Mouse (Mus musculus) stomach, embryonic 16.5 days (tissue): Measurements from ENCODE around the gene Ankrd54. TPM values are rescaled to one million over a fixed set of nuclear protein-coding genes. Genes with fewer than 3 reads are reported as not detected.

ENCODE experiments used
- ATAC-seq: fragments of 200-750 bp; cut with Nextera tagmentation; 2 replicates; pipeline ENCODE4 v1.8.0; 2017; ENCODE audit warnings: moderate number of reproducible peaks, moderate TSS enrichment; ENCODE audit not compliant: insufficient read depth, low FRiP score
- H3K27ac ChIP-seq: fragments of 300-500 bp; sonication (generic); 2 replicates; pipeline ENCODE4 v1.5.1; 2014; ENCODE audit warnings: low read length
- H3K27me3 ChIP-seq: fragments of 300-500 bp; sonication (generic); 2 replicates; pipeline ENCODE4 v1.6.1; 2014; ENCODE audit warnings: low read length, control low read depth, mixed read lengths; ENCODE audit not compliant: control insufficient read depth, insufficient read depth
- H3K36me3 ChIP-seq: fragments of 300-500 bp; sonication (generic); 2 replicates; pipeline ENCODE4 v1.6.1; 2014; ENCODE audit warnings: low read length; ENCODE audit not compliant: control insufficient read depth, insufficient read depth
- H3K4me1 ChIP-seq: fragments of 300-500 bp; sonication (generic); 2 replicates; pipeline ENCODE4 v1.6.1; 2014; ENCODE audit warnings: low read length, control low read depth, mixed read lengths; ENCODE audit not compliant: control insufficient read depth, insufficient read depth
- H3K4me2 ChIP-seq: fragments of 300-500 bp; sonication (generic); 2 replicates; pipeline ENCODE4 v1.6.1; 2014; ENCODE audit warnings: low read depth, low read length, mixed read lengths
- H3K4me3 ChIP-seq: fragments of 300-500 bp; sonication (generic); replicated peaks from 2 replicates; pipeline ENCODE4 v1.5.1; 2014; ENCODE audit warnings: mild to moderate bottlenecking, low read length
- H3K9ac ChIP-seq: fragments of 300-500 bp; sonication (generic); 2 replicates; pipeline ENCODE4 v1.6.1; 2014; ENCODE audit warnings: low read length
- H3K9me3 ChIP-seq: fragments of 300-500 bp; sonication (generic); replicated peaks from 2 replicates; pipeline ENCODE4 v1.6.1; 2016; ENCODE audit warnings: low read length, control low read depth; ENCODE audit not compliant: control insufficient read depth
- WGBS: fragments of 180-500 bp; shearing (Covaris S2); extraction: QIAGEN DNeasy Blood & Tissue Kit; methylation state at CpG from one replicate; pipeline ENCODE4 v1.1.7; 2014; 5-methylcytosine and 5-hydroxymethylcytosine counted together
- polyA plus RNA-seq: library from polyadenylated mRNA; unstranded; fragments of >200 nt; fragmentation: Nextera tagmentation; extraction: Ambion mirVana; gene quantifications from 2 replicates; pipeline ENCODE4 v1.2.1, GENCODE M21; 2015

Gene Ankrd54
- polyA plus RNA-seq, 1 experiment from 2014 or later: 35.8 TPM

- ATAC-seq: no peak
- H3K36me3 ChIP-seq: no peaks in the 10 kb centered on the region
Observed at GRCm38 (mm10) chr15:79095483-79095882, 32.8 kb upstream of the Ankrd54 start.

DNA sequence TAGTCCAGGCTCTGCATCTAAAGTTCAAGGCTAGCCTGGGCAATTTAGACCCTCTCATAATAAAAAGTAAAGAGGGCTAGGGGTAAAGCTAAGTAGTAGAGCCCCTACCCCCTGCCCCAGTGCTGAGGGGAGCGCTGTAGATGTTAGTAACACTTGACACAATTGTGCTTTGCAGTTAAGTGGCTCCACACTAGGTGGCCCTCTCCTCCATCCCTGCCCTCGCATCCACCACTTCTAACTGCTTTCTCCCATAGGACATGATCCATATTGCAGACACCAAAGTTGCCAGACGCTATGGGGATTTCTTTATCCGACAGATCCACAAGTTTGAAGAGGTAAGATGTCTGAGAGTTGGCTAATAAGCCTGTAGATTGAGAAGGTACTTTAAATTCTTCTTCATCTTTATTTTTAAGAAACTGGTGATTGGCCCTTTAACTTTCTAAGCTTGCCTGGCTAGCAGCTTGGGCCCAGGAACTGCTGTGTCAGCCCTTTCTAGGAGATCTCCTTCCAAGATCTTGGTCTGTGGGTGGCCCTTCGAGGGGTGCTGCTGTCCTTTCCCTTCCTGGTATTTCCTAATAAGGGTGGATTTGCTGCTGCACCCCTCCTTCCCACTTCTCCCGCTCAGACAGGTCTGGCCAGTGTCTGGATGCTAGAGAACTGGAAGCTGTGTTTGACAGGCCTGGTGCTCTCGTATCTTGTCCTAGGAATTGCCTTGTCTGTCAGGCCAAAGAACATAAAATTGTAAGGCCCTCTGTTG lies 30.6 kb upstream of the Ankrd54 start:
- WGBS: 48% methylated on average over 7 of the region's 7 CpGs
- Histone ChIP-seq H3K4me1 (peaks cover 22% of the 10 kb centered on the region), H3K9ac (0 out of 2 replicates have a peak overlapping the region, but pooled peaks have one; percentile 2), H3K27me3 (no peaks in the 10 kb centered on the region), H3K4me2 (no peak overlapping the region), H3K36me3 (peaks cover 12% of the 10 kb centered on the region), H3K4me3 (no peak overlapping the region), H3K9me3 (no peaks in the 10 kb centered on the region), H3K27ac (peak overlapping the region; percentile 82)
- peak; percentile 74 for ATAC-seq

More at GRCm38 (mm10) chr15:79095483-79095882, 32.8 kb upstream of the Ankrd54 start:
- WGBS: 82% methylated on average over 5 of the region's 5 CpGs
- H3K9me3 ChIP-seq: no peaks in the 10 kb centered on the region
- no peak overlapping the region for H3K4me3 ChIP-seq
- no peak overlapping the region for H3K4me2 ChIP-seq
- H3K9ac ChIP-seq: no peak overlapping the region
- peaks cover 29% of the 10 kb centered on the region for H3K4me1 ChIP-seq
- 0 out of 2 replicates have a peak overlapping the region, but pooled peaks have one; percentile 95 for H3K27ac ChIP-seq
- no peaks in the 10 kb centered on the region for H3K27me3 ChIP-seq

GRCm38 (mm10) chr15:79092284-79092683 lies 29.6 kb upstream of the Ankrd54 start:
- Histone ChIP-seq H3K9me3 (no peaks in the 10 kb centered on the region), H3K9ac (0 out of 2 replicates have a peak overlapping the region, but pooled peaks have one; percentile 2), H3K36me3 (peaks cover 12% of the 10 kb centered on the region), H3K4me3 (no peak overlapping the region), H3K4me1 (peaks cover 12% of the 10 kb centered on the region), H3K27me3 (no peaks in the 10 kb centered on the region), H3K27ac (peak overlapping the region; percentile 15; the same call in 1 of the 2 replicates), H3K4me2 (no peak overlapping the region)
- ATAC-seq: no peak
- WGBS: 77% methylated on average over 6 of the region's 6 CpGs

DNA sequence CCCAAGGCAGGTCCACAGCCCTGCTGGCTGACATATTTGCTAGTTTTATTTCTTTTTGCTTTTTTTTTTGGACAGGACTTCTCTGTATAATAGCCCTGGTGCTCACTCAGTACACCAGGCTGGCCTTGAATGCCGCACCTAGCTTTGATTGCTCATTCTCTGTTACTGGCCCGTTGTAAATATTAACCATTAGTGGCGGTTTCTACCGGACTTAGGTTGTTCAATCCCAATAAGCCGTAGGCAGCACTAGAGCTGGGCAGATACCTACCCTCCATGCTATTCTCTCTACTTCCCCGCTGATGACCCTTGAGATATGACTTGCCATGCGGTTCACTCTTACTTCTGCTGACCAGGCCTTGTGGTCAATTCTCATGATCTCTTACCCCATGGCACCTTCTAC lies 16.9 kb upstream of the Ankrd54 start:
- no peak overlapping the region for H3K27ac ChIP-seq
- 89% methylated on average over 7 of the region's 7 CpGs for WGBS
- H3K4me2 ChIP-seq: no peak overlapping the region
- H3K27me3 ChIP-seq: no peaks in the 10 kb centered on the region
- ATAC-seq: no peak
- no peaks in the 10 kb centered on the region for H3K9me3 ChIP-seq
- peaks cover 33% of the 10 kb centered on the region for H3K36me3 ChIP-seq
- H3K4me3 ChIP-seq: no peak overlapping the region
- H3K4me1 ChIP-seq: peaks cover 9% of the 10 kb centered on the region
- H3K9ac ChIP-seq: no peak overlapping the region

DNA sequence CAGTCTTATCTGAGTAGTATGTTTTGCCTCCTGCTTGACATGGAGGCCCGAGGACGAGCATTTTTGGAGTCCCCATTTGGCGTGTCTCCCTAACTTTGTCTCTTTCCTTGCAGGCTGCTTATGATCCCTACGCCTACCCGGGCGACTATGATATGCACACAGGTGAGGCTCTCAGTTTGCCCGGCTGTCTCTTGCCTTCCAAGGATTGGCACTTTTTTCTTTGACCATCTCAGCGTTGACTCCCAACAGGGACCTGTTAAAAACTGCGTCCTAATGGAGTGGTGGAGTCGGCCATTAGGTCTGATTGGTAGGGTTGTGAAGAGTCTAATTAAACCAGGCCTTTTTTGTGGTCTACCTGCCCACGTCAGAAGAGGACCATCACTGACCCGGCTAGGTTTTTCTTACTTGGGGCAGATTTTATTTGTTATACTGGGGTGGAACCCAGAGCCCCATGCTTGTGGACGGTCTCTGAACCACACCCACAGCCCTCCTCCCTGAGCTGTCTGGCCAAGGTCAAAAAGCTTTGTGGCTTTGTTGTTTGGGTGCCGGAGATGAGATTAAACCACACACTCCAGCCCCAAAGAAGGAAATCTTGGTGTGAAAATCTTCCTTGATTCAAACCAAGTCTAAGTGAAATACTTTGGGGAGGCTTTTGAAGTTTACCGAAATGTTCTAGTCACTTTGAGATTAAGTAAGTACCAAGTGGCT lies 13.1 kb upstream of the Ankrd54 start:
- Histone ChIP-seq H3K27me3 (no peaks in the 10 kb centered on the region), H3K27ac (peak overlapping the region; percentile 92; the same call in 1 of the 2 replicates), H3K9ac (peak overlapping the region; percentile 92), H3K36me3 (peaks cover 9% of the 10 kb centered on the region), H3K9me3 (no peaks in the 10 kb centered on the region), H3K4me3 (peak overlapping the region; percentile 96), H3K4me1 (peaks cover 13% of the 10 kb centered on the region), H3K4me2 (peak overlapping the region; percentile 92)
- 31% methylated on average over 15 of the region's 15 CpGs for WGBS
- ATAC-seq: no peak

GRCm38 (mm10) chr15:79074913-79075532 lies 12.3 kb upstream of the Ankrd54 start, which contains the start of gene Eif3l:
Gene Eif3l, plus strand, starts transcription at chr15:79075179.
- peaks cover 6% of the 10 kb centered on the region; the same call in 1 of the 2 replicates for H3K36me3 ChIP-seq

GRCm38 (mm10) chr15:79074446-79074845 lies 11.8 kb upstream of the Ankrd54 start:
- Histone ChIP-seq H3K4me1 (peaks cover 13% of the 10 kb centered on the region), H3K9ac (peak overlapping the region; percentile 92), H3K27me3 (no peaks in the 10 kb centered on the region), H3K36me3 (0 out of 2 replicates have a peak, but pooled peaks cover under 1% of the 10 kb centered on the region), H3K4me2 (peak overlapping the region; percentile 92), H3K4me3 (peak overlapping the region; percentile 96), H3K27ac (peak overlapping the region; percentile 92), H3K9me3 (no peaks in the 10 kb centered on the region)
- ATAC-seq: no peak
- 33% methylated on average over 10 of the region's 10 CpGs for WGBS

More at GRCm38 (mm10) chr15:79074913-79075532, 12.3 kb upstream of the Ankrd54 start, which contains the start of gene Eif3l:
- Histone ChIP-seq H3K9ac (peak within 1 kb of the TSS; percentile 92), H3K4me2 (peak within 1 kb of the TSS; percentile 92), H3K27ac (peak within 1 kb of the TSS; percentile 92), H3K9me3 (no peaks in the 10 kb centered on the region), H3K4me1 (peaks cover 13% of the 10 kb centered on the region), H3K4me3 (peak within 1 kb of the TSS; percentile 96), H3K27me3 (no peaks in the 10 kb centered on the region)
- peak; percentile 91 for ATAC-seq
- WGBS: under 1% methylated on average over 49 of the region's 49 CpGs

GRCm38 (mm10) chr15:79073752-79074151 lies 11.1 kb upstream of the Ankrd54 start:
- Histone ChIP-seq H3K4me1 (peaks cover 13% of the 10 kb centered on the region), H3K4me3 (no peak overlapping the region), H3K27me3 (no peaks in the 10 kb centered on the region), H3K4me2 (no peak overlapping the region), H3K27ac (no peak overlapping the region), H3K36me3 (no peaks in the 10 kb centered on the region), H3K9me3 (no peaks in the 10 kb centered on the region), H3K9ac (no peak overlapping the region)
- ATAC-seq: no peak
